Mouse (Mus musculus) kidney, adult 2 months (tissue): ENCODE data around the gene Amz1. TPM values are rescaled to one million over a fixed set of nuclear protein-coding genes. Genes with fewer than 3 reads are reported as not detected.
A peak's percentile ranks its signal among the peaks of the same experiment; 100 is the strongest.

ENCODE experiments used
- DNase-seq: peaks from one replicate; pipeline ENCODE4 v3.0.0; 2021
- H3K27ac ChIP-seq: fragments of 200-500 bp; 2 replicates; pipeline ENCODE4 v1.5.1; 2012; ENCODE audit warnings: low read depth, low read length, control low read depth, inconsistent platforms; ENCODE audit not compliant: insufficient read depth
- H3K27me3 ChIP-seq: fragments of 200-500 bp; replicated peaks from 2 replicates; pipeline ENCODE4 v1.6.1; 2012; ENCODE audit warnings: mild to moderate bottlenecking, moderate library complexity, low read length, inconsistent platforms; ENCODE audit not compliant: control insufficient read depth, insufficient read depth
- H3K36me3 ChIP-seq: fragments of 200-500 bp; 2 replicates; pipeline ENCODE4 v1.6.1; 2012; ENCODE audit warnings: mild to moderate bottlenecking, moderate library complexity, low read length, inconsistent platforms; ENCODE audit not compliant: control insufficient read depth, insufficient read depth
- H3K4me1 ChIP-seq: fragments of 200-500 bp; 2 replicates; pipeline ENCODE4 v1.6.1; 2011; ENCODE audit warnings: low read length; ENCODE audit not compliant: control insufficient read depth, insufficient read depth
- H3K4me3 ChIP-seq: fragments of 200-500 bp; 2 replicates; pipeline ENCODE4 v1.5.1; 2011; ENCODE audit warnings: mild to moderate bottlenecking, low read depth, low read length, control low read depth; ENCODE audit not compliant: insufficient read depth
- CTCF ChIP-seq: fragments of 200-500 bp; conservative IDR thresholded peaks from 2 replicates; pipeline ENCODE4 v1.5.1; 2011; ENCODE audit warnings: low read depth, mild to moderate bottlenecking, control low read depth, low read length, moderate library complexity, mixed read lengths; ENCODE audit not compliant: insufficient read depth, insufficient read length
- POLR2A ChIP-seq: fragments of 200-500 bp; IDR thresholded peaks from one replicate; pipeline ENCODE4 v1.6.1; 2011; ENCODE audit warnings: low read depth, low read length, control low read depth
- WGBS: fragments of 180-500 bp; shearing (Covaris S2); methylation state at CpG from one replicate; pipeline ENCODE4 v1.1.7; 2018; 5-methylcytosine and 5-hydroxymethylcytosine counted together
- polyA plus RNA-seq: library from polyadenylated mRNA; depleted of rRNA; stranded (reverse); fragments of >200 nt; gene quantifications from 2 replicates; pipeline ENCODE4 v1.2.3, GENCODE M21; 2012

Amz1 gene
- polyA plus RNA-seq, 1 experiment = 3.9 TPM

GRCm38 (mm10) chr5:140750925-140751324 lies 27.0 kb downstream of the Amz1 start:
- Histone ChIP-seq H3K27ac (no peak overlapping the region), H3K4me3 (no peak overlapping the region), H3K27me3 (no peaks in the 10 kb centered on the region), H3K36me3 (no peaks in the 10 kb centered on the region), H3K4me1 (peaks cover 8% of the 10 kb centered on the region; the same call in 1 of the 2 replicates)
- DNase-seq = peak; percentile 49
- WGBS = 0% methylated on average over 1 of the region's 2 CpGs
- TF ChIP-seq POLR2A (no peak), CTCF (peak; percentile 45)

- TF ChIP-seq POLR2A (no peak), CTCF (no peak)
- WGBS = 94% methylated on average over 15 of the region's 15 CpGs
Observed at GRCm38 (mm10) chr5:140752041-140752440, 28.1 kb downstream of the Amz1 start.

GRCm38 (mm10) chr5:140752639-140753038 lies 28.7 kb downstream of the Amz1 start:
- 95% methylated on average over 3 of the region's 3 CpGs for WGBS
- H3K4me3 ChIP-seq = no peak overlapping the region
- no peaks in the 10 kb centered on the region for H3K27me3 ChIP-seq
- no peak overlapping the region for H3K27ac ChIP-seq
- peaks cover 8% of the 10 kb centered on the region; the same call in 1 of the 2 replicates for H3K4me1 ChIP-seq
- no peak for DNase-seq
- TF ChIP-seq POLR2A (no peak), CTCF (peak; percentile 50)
- H3K36me3 ChIP-seq = no peaks in the 10 kb centered on the region

More at GRCm38 (mm10) chr5:140752041-140752440, 28.1 kb downstream of the Amz1 start:
- Histone ChIP-seq H3K4me3 (no peak overlapping the region), H3K4me1 (peaks cover 8% of the 10 kb centered on the region; the same call in 1 of the 2 replicates), H3K27me3 (no peaks in the 10 kb centered on the region), H3K36me3 (no peaks in the 10 kb centered on the region), H3K27ac (no peak overlapping the region)
- DNase-seq = no peak

- no peak overlapping the region for H3K27ac ChIP-seq
- H3K4me1 ChIP-seq = peaks cover 8% of the 10 kb centered on the region; the same call in 1 of the 2 replicates
- 69% methylated on average over 5 of the region's 5 CpGs for WGBS
- H3K36me3 ChIP-seq = no peaks in the 10 kb centered on the region; the same call in 1 of the 2 replicates
- H3K4me3 ChIP-seq = no peak overlapping the region
- no peaks in the 10 kb centered on the region for H3K27me3 ChIP-seq
- DNase-seq = no peak
- TF ChIP-seq POLR2A = no peak
- no peak for TF ChIP-seq CTCF
Observed at GRCm38 (mm10) chr5:140753223-140753622, 29.3 kb downstream of the Amz1 start.

- Histone ChIP-seq H3K36me3 (no peaks in the 10 kb centered on the region; the same call in 1 of the 2 replicates), H3K4me3 (no peak overlapping the region), H3K27me3 (no peaks in the 10 kb centered on the region), H3K4me1 (no peaks in the 10 kb centered on the region), H3K27ac (no peak overlapping the region)
- TF ChIP-seq CTCF = no peak
- DNase-seq = no peak
- WGBS = 56% methylated on average over 8 of the region's 8 CpGs
Observed at GRCm38 (mm10) chr5:140758864-140759263, 34.9 kb downstream of the Amz1 start.

- H3K4me1 ChIP-seq = peaks cover 13% of the 10 kb centered on the region; the same call in 1 of the 2 replicates
- H3K27me3 ChIP-seq = no peaks in the 10 kb centered on the region
- WGBS = 81% methylated on average over 4 of the region's 4 CpGs
- H3K4me3 ChIP-seq = no peak overlapping the region
- no peak overlapping the region for H3K27ac ChIP-seq
- TF ChIP-seq POLR2A = no peak
- no peak for TF ChIP-seq CTCF
- H3K36me3 ChIP-seq = no peaks in the 10 kb centered on the region; the same call in 1 of the 2 replicates
- DNase-seq = no peak
Observed at GRCm38 (mm10) chr5:140762540-140762939, 38.6 kb downstream of the Amz1 start.

GRCm38 (mm10) chr5:140764921-140765613 lies 41.1 kb downstream of the Amz1 start:
- H3K27ac ChIP-seq = peak overlapping the region; percentile 63
- no peaks in the 10 kb centered on the region for H3K36me3 ChIP-seq
- peaks cover 26% of the 10 kb centered on the region for H3K4me1 ChIP-seq
- H3K27me3 ChIP-seq = no peaks in the 10 kb centered on the region
- TF ChIP-seq POLR2A (no peak), CTCF (no peak)
- DNase-seq = peak; percentile 61
- no peak overlapping the region for H3K4me3 ChIP-seq
- 55% methylated on average over 6 of the region's 6 CpGs for WGBS
